Mouse (Mus musculus): ENCODE results near the gene Osm. TPM values are rescaled to one million over a fixed set of nuclear protein-coding genes. Genes with fewer than 3 reads are reported as not detected.

Osm gene
- polyA plus RNA-seq, 1 experiment from 2014 or later = not detected

DNA sequence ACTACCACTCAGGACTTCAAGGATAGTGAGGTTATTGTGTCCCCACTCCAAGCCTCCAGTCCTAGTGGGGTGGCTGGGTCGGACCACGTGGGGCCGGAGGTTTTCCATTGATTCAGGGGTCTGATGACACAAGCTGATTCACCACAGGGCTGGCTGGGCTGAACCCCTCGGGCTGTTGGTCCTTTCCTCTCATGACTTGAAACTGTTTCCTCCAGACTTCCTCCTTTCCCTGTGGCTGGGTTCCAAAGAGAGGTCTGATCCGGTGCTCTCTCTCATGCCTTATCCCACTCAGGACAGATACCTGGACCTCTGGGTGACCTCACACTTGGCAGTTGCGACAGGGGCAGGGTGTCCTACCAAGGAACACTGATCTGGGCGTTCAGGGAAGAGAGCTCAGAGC lies 3.9 kb downstream of the Osm start:
- Histone ChIP-seq H3K27ac (ENCODE audit: poor library complexity, severe bottlenecking) (no peak overlapping the region), H3K4me3 (no peak overlapping the region), H3K36me3 (no peaks in the 10 kb centered on the region), H3K9me3 (replicated peaks) (peaks cover 5% of the 10 kb centered on the region; the same call in 1 of the 2 replicates), H3K4me2 (no peak overlapping the region), H3K4me1 (replicated peaks) (peaks cover 7% of the 10 kb centered on the region; the same call in 1 of the 2 replicates), H3K9ac (no peak overlapping the region), H3K27me3 (replicated peaks) (no peaks in the 10 kb centered on the region)
- ATAC-seq (ENCODE audit: insufficient number of reproducible peaks, low FRiP score) = no peak
- 59% methylated on average over 7 of the region's 7 CpGs for WGBS

GRCm38 (mm10) chr11:4241180-4241579 lies 5.0 kb downstream of the Osm start:
- Histone ChIP-seq H3K9ac (no peak overlapping the region), H3K4me1 (replicated peaks) (peaks cover 3% of the 10 kb centered on the region; the same call in 1 of the 2 replicates), H3K4me2 (no peak overlapping the region), H3K27me3 (replicated peaks) (no peaks in the 10 kb centered on the region), H3K4me3 (no peak overlapping the region), H3K36me3 (no peaks in the 10 kb centered on the region), H3K9me3 (replicated peaks) (peaks cover 5% of the 10 kb centered on the region; the same call in 1 of the 2 replicates), H3K27ac (ENCODE audit: poor library complexity, severe bottlenecking) (no peak overlapping the region)
- 77% methylated on average over 4 of the region's 4 CpGs for WGBS
- ATAC-seq (ENCODE audit: insufficient number of reproducible peaks, low FRiP score) = no peak

DNA sequence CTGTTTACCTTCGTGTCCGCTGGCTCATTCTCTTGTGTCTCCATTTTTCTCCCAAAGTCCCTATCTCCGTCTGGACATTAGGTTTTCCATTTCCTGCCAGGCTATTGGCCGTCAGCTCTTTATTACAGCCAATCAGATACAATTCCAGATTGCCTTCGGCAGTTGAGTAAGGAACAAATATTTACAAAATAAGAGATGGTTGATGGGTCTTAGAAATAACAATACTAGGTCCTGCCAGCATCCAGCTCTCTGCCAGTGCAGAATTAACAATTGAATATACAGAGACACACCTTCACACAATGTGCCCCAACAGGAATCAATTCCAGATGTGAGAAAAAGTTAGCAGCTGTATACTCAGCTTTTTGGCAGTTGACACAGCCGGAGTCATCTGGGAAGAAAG lies 9.9 kb downstream of the Osm start:
- Histone ChIP-seq H3K9me3 (replicated peaks) (no peaks in the 10 kb centered on the region), H3K27me3 (replicated peaks) (no peaks in the 10 kb centered on the region), H3K27ac (ENCODE audit: poor library complexity, severe bottlenecking) (no peak overlapping the region), H3K4me2 (no peak overlapping the region), H3K4me1 (replicated peaks) (no peaks in the 10 kb centered on the region), H3K9ac (no peak overlapping the region), H3K36me3 (no peaks in the 10 kb centered on the region), H3K4me3 (no peak overlapping the region)
- ATAC-seq (ENCODE audit: insufficient number of reproducible peaks, low FRiP score) = no peak
- WGBS = 68% methylated on average over 6 of the region's 6 CpGs

- no peak overlapping the region for H3K9ac ChIP-seq
- no peaks in the 10 kb centered on the region for H3K4me1 ChIP-seq (replicated peaks)
- no peak overlapping the region for H3K4me3 ChIP-seq
- no peak for ATAC-seq (ENCODE audit: insufficient number of reproducible peaks, low FRiP score)
- peaks cover 3% of the 10 kb centered on the region; the same call in 1 of the 2 replicates for H3K27me3 ChIP-seq (replicated peaks)
- no peak overlapping the region for H3K27ac ChIP-seq (ENCODE audit: poor library complexity, severe bottlenecking)
- 71% methylated on average over 4 of the region's 4 CpGs for WGBS
- no peak overlapping the region for H3K4me2 ChIP-seq
- no peaks in the 10 kb centered on the region for H3K9me3 ChIP-seq (replicated peaks)
- H3K36me3 ChIP-seq = no peaks in the 10 kb centered on the region
Observed at GRCm38 (mm10) chr11:4246623-4247022, 10.4 kb downstream of the Osm start.

GRCm38 (mm10) chr11:4247201-4247959 lies 11.2 kb downstream of the Osm start:
- no peak overlapping the region for H3K9ac ChIP-seq
- no peak for ATAC-seq (ENCODE audit: insufficient number of reproducible peaks, low FRiP score)
- no peaks in the 10 kb centered on the region for H3K36me3 ChIP-seq
- peaks cover 3% of the 10 kb centered on the region; the same call in 1 of the 2 replicates for H3K27me3 ChIP-seq (replicated peaks)
- no peak overlapping the region for H3K4me2 ChIP-seq
- H3K4me1 ChIP-seq (replicated peaks) = no peaks in the 10 kb centered on the region
- no peak overlapping the region for H3K27ac ChIP-seq (ENCODE audit: poor library complexity, severe bottlenecking)
- 71% methylated on average over 14 of the region's 14 CpGs for WGBS
- no peaks in the 10 kb centered on the region for H3K9me3 ChIP-seq (replicated peaks)
- no peak overlapping the region for H3K4me3 ChIP-seq

GRCm38 (mm10) chr11:4249151-4249550 lies 12.9 kb downstream of the Osm start:
- no peaks in the 10 kb centered on the region for H3K36me3 ChIP-seq
- H3K4me1 ChIP-seq (replicated peaks) = no peaks in the 10 kb centered on the region
- H3K9ac ChIP-seq = no peak overlapping the region
- H3K9me3 ChIP-seq (replicated peaks) = no peaks in the 10 kb centered on the region
- no peak overlapping the region for H3K4me2 ChIP-seq
- peaks cover 3% of the 10 kb centered on the region; the same call in 1 of the 2 replicates for H3K27me3 ChIP-seq (replicated peaks)
- no peak for ATAC-seq (ENCODE audit: insufficient number of reproducible peaks, low FRiP score)
- 88% methylated on average over 3 of the region's 3 CpGs for WGBS
- H3K4me3 ChIP-seq = no peak overlapping the region
- H3K27ac ChIP-seq (ENCODE audit: poor library complexity, severe bottlenecking) = no peak overlapping the region

DNA sequence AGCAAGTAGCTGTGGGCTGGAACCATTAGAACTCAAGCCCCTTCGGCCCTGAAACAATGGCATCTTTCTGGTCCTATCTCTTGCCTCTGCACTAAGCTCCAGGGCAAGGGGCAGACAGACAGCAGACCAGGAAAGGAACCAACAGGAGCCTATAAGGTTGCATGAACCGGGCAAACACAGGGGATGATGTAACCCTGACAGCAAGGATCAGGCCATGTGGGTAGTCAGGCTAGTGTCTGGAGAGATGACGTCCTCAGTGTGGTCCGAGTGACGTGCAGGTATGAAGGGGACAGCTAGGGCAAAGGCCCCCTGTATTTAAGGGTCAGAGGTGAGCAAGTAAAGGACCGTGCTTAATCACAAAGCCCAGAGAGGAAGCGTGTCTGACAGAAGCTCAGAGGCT lies 14.1 kb downstream of the Osm start:
- Histone ChIP-seq H3K9ac (no peak overlapping the region), H3K9me3 (replicated peaks) (no peaks in the 10 kb centered on the region), H3K36me3 (no peaks in the 10 kb centered on the region), H3K4me1 (replicated peaks) (no peaks in the 10 kb centered on the region), H3K4me2 (no peak overlapping the region), H3K27ac (ENCODE audit: poor library complexity, severe bottlenecking) (no peak overlapping the region), H3K27me3 (replicated peaks) (peaks cover 3% of the 10 kb centered on the region; the same call in 1 of the 2 replicates), H3K4me3 (no peak overlapping the region)
- WGBS = 65% methylated on average over 7 of the region's 7 CpGs
- no peak for ATAC-seq (ENCODE audit: insufficient number of reproducible peaks, low FRiP score)

DNA sequence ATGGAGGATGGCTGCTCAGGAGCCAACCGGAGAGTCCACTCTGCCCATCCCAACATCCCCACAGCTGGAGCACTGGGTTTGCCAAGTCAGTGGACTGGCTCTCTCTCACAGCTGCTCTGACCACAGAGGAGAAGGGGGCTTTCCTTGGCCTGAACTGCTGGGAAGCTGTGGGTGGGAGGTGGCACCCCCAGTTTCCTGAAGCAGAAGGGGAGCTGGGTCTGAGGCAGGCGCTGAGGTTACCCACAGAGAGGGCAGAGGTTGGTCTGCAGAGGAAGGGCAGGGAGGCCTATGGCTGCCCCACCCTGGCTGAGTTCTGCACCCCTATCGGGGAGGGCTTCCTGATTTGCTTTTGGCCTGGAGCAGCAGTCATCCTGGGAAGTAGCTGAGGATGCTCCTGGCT lies 15.2 kb downstream of the Osm start:
- no peaks in the 10 kb centered on the region for H3K36me3 ChIP-seq
- H3K4me1 ChIP-seq (replicated peaks) = no peaks in the 10 kb centered on the region
- ATAC-seq (ENCODE audit: insufficient number of reproducible peaks, low FRiP score) = no peak
- 80% methylated on average over 3 of the region's 3 CpGs for WGBS
- peaks cover 3% of the 10 kb centered on the region; the same call in 1 of the 2 replicates for H3K27me3 ChIP-seq (replicated peaks)
- H3K4me2 ChIP-seq = no peak overlapping the region
- H3K27ac ChIP-seq (ENCODE audit: poor library complexity, severe bottlenecking) = no peak overlapping the region
- H3K4me3 ChIP-seq = no peak overlapping the region
- no peak overlapping the region for H3K9ac ChIP-seq
- no peaks in the 10 kb centered on the region for H3K9me3 ChIP-seq (replicated peaks)

DNA sequence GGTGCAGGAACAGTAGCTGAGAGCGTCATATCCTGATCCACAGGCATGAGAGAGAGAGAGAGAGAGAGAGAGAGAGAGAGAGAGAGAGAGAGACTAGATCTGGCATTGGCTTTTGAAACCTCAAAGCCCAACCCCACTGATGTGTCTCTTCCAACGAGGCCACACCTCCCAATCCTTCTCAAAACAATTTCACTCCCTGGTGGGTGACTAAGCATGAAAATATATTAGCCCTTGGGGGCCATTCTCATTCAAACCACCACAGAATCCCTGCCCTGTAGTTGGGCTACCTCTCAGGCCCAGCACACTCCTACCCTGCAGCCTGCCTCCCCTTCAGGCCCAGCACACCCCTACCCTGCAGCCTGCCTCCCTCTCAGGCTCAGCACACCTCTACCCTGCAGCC lies 16.7 kb downstream of the Osm start:
- H3K27me3 ChIP-seq (replicated peaks) = peaks cover 3% of the 10 kb centered on the region; the same call in 1 of the 2 replicates
- H3K4me2 ChIP-seq = no peak overlapping the region
- no peaks in the 10 kb centered on the region for H3K36me3 ChIP-seq
- H3K4me3 ChIP-seq = no peak overlapping the region
- no peaks in the 10 kb centered on the region for H3K4me1 ChIP-seq (replicated peaks)
- H3K9ac ChIP-seq = no peak overlapping the region
- no peak overlapping the region for H3K27ac ChIP-seq (ENCODE audit: poor library complexity, severe bottlenecking)
- no peaks in the 10 kb centered on the region for H3K9me3 ChIP-seq (replicated peaks)
- ATAC-seq (ENCODE audit: insufficient number of reproducible peaks, low FRiP score) = no peak
- WGBS = 48% methylated on average over 2 of the region's 2 CpGs

- Histone ChIP-seq H3K9ac (no peak within 1 kb of the TSS), H3K9me3 (replicated peaks) (no peaks in the 10 kb centered on the region), H3K27ac (ENCODE audit: poor library complexity, severe bottlenecking) (no peak within 1 kb of the TSS), H3K27me3 (replicated peaks) (0 out of 2 replicates have a peak, but pooled peaks cover 5% of the 10 kb centered on the region), H3K36me3 (no peaks in the 10 kb centered on the region), H3K4me2 (no peak within 1 kb of the TSS), H3K4me1 (replicated peaks) (peaks cover 20% of the 10 kb centered on the region), H3K4me3 (no peak within 1 kb of the TSS)
- ATAC-seq (ENCODE audit: insufficient number of reproducible peaks, low FRiP score) = no peak
- 57% methylated on average over 11 of the region's 11 CpGs for WGBS
Observed at GRCm38 (mm10) chr11:4256846-4257607, 20.8 kb downstream of the Osm start, which contains the start of gene Lif. Gene Lif, plus strand, starts transcription at chr11:4257557.

GRCm38 (mm10) chr11:4257756-4258155 lies 21.5 kb downstream of the Osm start:
- H3K4me2 ChIP-seq = no peak overlapping the region
- ATAC-seq (ENCODE audit: insufficient number of reproducible peaks, low FRiP score) = no peak
- no peaks in the 10 kb centered on the region for H3K36me3 ChIP-seq
- no peak overlapping the region for H3K4me3 ChIP-seq
- no peak overlapping the region for H3K27ac ChIP-seq (ENCODE audit: poor library complexity, severe bottlenecking)
- H3K9ac ChIP-seq = no peak overlapping the region
- H3K27me3 ChIP-seq (replicated peaks) = 0 out of 2 replicates have a peak, but pooled peaks cover 5% of the 10 kb centered on the region
- WGBS = 65% methylated on average over 5 of the region's 5 CpGs
- H3K9me3 ChIP-seq (replicated peaks) = no peaks in the 10 kb centered on the region
- peaks cover 27% of the 10 kb centered on the region for H3K4me1 ChIP-seq (replicated peaks)
